Mouse (Mus musculus) stomach, embryonic 14.5 days (tissue): ENCODE measurements at regions not wholly inside any gene's neighbourhood (a gene's known extent, or its start where the extent isn't known, plus 50 kb on each side); places are given as distances from the start of the nearest gene placed in this dataset.

ENCODE experiments used
- ATAC-seq: fragments of 200-750 bp; cut with Nextera tagmentation; 2 replicates; pipeline ENCODE4 v1.8.0; 2017; ENCODE audit warnings: low read depth, moderate TSS enrichment; ENCODE audit not compliant: insufficient number of reproducible peaks, insufficient read depth, low FRiP score
- H3K27ac ChIP-seq: fragments of 300-500 bp; sonication (generic); 2 replicates; pipeline ENCODE4 v1.5.1; 2014; ENCODE audit warnings: mild to moderate bottlenecking, low read length, moderate library complexity, mixed read lengths
- H3K27me3 ChIP-seq: fragments of 300-500 bp; sonication (generic); 2 replicates; pipeline ENCODE4 v1.6.1; 2014; ENCODE audit warnings: low read length, control low read depth, mixed read lengths; ENCODE audit not compliant: control insufficient read depth, insufficient read depth
- H3K36me3 ChIP-seq: fragments of 300-500 bp; sonication (generic); 2 replicates; pipeline ENCODE4 v1.6.1; 2014; ENCODE audit warnings: mild to moderate bottlenecking, control low read depth, low read length, moderate library complexity, mixed read lengths; ENCODE audit not compliant: control insufficient read depth, insufficient read depth
- H3K4me1 ChIP-seq: fragments of 300-500 bp; sonication (generic); 2 replicates; pipeline ENCODE4 v1.6.1; 2014; ENCODE audit warnings: low read length, control low read depth, mixed read lengths; ENCODE audit not compliant: control insufficient read depth, insufficient read depth
- H3K4me2 ChIP-seq: fragments of 300-500 bp; sonication (generic); replicated peaks from 2 replicates; pipeline ENCODE4 v1.6.1; 2014; ENCODE audit warnings: low read depth, low read length, control low read depth
- H3K4me3 ChIP-seq: fragments of 300-500 bp; sonication (generic); 2 replicates; pipeline ENCODE4 v1.5.1; 2014; ENCODE audit warnings: low read depth, low read length, control low read depth
- H3K9ac ChIP-seq: fragments of 300-500 bp; sonication (generic); replicated peaks from 2 replicates; pipeline ENCODE4 v1.6.1; 2014; ENCODE audit warnings: low read depth, mild to moderate bottlenecking, control low read depth, low read length, moderate library complexity, mixed read lengths
- H3K9me3 ChIP-seq: fragments of 300-500 bp; sonication (generic); 2 replicates; pipeline ENCODE4 v1.6.1; 2016; ENCODE audit warnings: low read depth, low read length, control low read depth; ENCODE audit not compliant: control insufficient read depth
- WGBS: fragments of 180-500 bp; shearing (Covaris S2); extraction: QIAGEN DNeasy Blood & Tissue Kit; methylation state at CpG from one replicate; pipeline ENCODE4 v1.1.7; 2014; 5-methylcytosine and 5-hydroxymethylcytosine counted together

DNA sequence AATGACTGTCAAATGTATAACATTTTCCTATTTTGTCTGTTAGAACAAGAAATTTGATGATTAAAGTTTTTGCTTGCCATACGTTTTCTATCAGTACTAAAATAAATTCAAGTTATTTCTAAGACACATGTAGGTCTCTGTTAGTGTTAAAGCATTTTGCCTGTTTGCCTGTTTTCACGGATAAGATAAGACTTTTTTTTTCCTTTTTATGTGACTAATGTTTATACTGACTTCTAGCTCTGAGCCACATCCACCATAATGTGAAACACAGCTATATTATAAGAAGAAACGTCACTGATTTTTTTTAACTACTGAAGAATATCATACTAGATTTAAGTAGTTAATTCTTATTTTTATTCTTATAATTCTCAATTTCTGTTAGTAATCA lies 1012.6 kb downstream of the Cdh8 start:
- H3K27me3 ChIP-seq: no peaks in the 10 kb centered on the region
- no peak overlapping the region for H3K9ac ChIP-seq
- no peak overlapping the region for H3K27ac ChIP-seq
- WGBS: 46% methylated on average over 3 of the region's 3 CpGs
- H3K36me3 ChIP-seq: no peaks in the 10 kb centered on the region
- H3K9me3 ChIP-seq: no peaks in the 10 kb centered on the region
- no peaks in the 10 kb centered on the region for H3K4me1 ChIP-seq
- no peak for ATAC-seq
- H3K4me2 ChIP-seq: no peak overlapping the region
- H3K4me3 ChIP-seq: no peak overlapping the region

DNA sequence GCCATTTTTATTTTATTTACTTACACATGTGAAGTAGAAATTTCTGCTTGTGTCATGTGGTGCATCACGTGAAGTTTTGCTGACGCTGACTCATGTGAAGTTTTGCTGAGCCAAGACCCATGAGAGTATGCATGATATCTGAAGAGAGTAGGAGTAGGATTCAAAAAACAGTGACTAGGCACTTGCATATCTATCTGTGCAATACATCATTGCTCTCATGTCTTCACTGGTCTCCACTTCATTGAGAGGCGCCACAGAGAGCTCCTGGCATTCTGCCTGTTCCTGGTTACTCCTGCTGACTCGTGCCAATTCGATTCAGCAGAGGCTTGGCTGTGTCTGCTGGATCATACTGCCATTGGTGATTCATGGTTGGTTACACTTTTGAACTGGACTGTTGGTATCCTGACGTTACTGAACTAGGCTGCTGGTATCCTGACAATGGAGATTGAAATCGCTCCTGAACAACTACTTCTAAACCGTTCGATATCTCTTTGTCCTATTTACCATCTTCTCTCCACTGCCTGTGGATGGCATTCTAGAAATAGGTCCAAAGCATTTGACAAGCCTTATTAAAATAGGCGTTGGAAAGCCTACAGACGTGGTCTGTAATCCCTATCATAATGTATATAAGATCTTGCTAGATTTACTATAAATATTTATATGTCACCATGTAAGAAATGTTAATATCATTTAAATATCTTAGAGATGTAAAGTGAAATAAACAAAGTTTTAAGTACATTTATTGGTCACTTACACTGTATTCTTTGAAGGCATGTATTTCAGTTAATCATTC lies 1013.2 kb downstream of the Cdh8 start:
- Histone ChIP-seq H3K27ac (no peak overlapping the region), H3K36me3 (no peaks in the 10 kb centered on the region), H3K4me3 (no peak overlapping the region), H3K9me3 (no peaks in the 10 kb centered on the region), H3K27me3 (no peaks in the 10 kb centered on the region), H3K4me1 (no peaks in the 10 kb centered on the region), H3K4me2 (no peak overlapping the region), H3K9ac (no peak overlapping the region)
- ATAC-seq: no peak
- WGBS: 67% methylated on average over 11 of the region's 11 CpGs

DNA sequence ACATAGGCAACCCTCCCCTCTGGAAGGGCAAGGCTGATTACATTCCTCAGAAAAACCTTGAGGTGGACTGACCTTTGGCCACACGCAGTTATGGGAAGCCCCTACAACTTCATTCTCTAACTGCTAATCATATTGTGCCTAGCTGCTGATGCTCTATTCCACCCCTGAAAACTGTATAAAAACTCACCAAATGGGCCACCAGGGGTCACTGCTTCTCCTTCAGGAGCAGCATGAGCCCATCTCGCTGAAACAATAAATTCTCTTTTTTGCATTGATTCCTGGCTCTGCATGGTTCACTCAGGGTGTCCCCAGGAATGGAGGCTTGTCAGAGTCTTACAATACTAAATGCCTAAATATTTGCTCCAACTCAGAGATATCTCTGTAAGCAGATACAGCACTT lies 1034.5 kb downstream of the Cdh8 start:
- 90% methylated on average over 2 of the region's 2 CpGs for WGBS
- no peak for ATAC-seq
- H3K27me3 ChIP-seq: no peaks in the 10 kb centered on the region
- H3K27ac ChIP-seq: no peak overlapping the region
- no peak overlapping the region for H3K4me2 ChIP-seq
- H3K9me3 ChIP-seq: no peaks in the 10 kb centered on the region
- no peaks in the 10 kb centered on the region for H3K4me1 ChIP-seq
- H3K4me3 ChIP-seq: no peak overlapping the region
- H3K9ac ChIP-seq: no peak overlapping the region
- no peaks in the 10 kb centered on the region for H3K36me3 ChIP-seq

- H3K9me3 ChIP-seq: no peaks in the 10 kb centered on the region
- H3K27me3 ChIP-seq: no peaks in the 10 kb centered on the region
- ATAC-seq: no peak
- H3K4me2 ChIP-seq: no peak overlapping the region
- WGBS: 80% methylated on average over 1 of the region's 1 CpGs
- no peak overlapping the region for H3K9ac ChIP-seq
- H3K4me1 ChIP-seq: no peaks in the 10 kb centered on the region
- no peaks in the 10 kb centered on the region for H3K36me3 ChIP-seq
- no peak overlapping the region for H3K27ac ChIP-seq
- no peak overlapping the region for H3K4me3 ChIP-seq
Measured at GRCm38 (mm10) chr8:98380387-98380786, 1035.9 kb downstream of the Cdh8 start.

- Histone ChIP-seq H3K4me2 (no peak overlapping the region), H3K27ac (no peak overlapping the region), H3K4me1 (no peaks in the 10 kb centered on the region), H3K9ac (no peak overlapping the region), H3K4me3 (no peak overlapping the region), H3K36me3 (no peaks in the 10 kb centered on the region), H3K27me3 (no peaks in the 10 kb centered on the region), H3K9me3 (no peaks in the 10 kb centered on the region)
- ATAC-seq: no peak
Measured at GRCm38 (mm10) chr8:98377743-98378142, 1038.5 kb downstream of the Cdh8 start.

DNA sequence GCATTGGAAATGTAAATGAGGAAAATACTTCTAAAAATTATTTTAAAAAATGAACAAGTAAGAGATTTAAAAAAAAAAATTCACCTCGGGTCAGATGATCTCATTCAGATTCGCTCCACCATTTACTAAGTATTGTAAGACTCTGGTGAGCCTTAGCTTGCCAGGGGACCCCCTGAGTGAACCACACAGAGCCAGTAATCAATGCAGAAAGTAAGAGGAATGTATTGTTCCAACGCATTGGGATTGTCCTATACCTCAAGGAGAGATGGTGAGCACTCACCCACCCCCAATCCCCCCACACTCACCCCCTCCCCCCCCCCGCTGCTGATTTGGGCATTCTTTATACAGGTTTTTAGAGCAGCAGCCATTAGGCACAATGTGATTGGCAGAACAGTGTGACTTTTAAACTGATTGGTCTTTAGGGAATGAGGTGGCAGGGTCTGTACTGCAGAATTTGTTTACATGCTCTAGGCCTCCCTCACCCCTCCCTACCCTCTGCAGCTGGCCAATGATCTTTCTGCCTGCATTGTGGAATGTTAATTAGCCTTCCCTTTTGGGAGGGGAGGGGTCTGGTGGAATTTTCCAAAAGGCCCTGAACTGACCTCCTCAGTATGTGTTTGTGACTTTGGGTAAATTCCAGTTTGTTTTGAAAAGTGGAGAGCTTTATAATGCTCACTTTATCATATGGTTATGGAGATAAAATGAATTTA lies 1043.4 kb downstream of the Cdh8 start:
- no peak overlapping the region for H3K4me2 ChIP-seq
- 0 out of 2 replicates have a peak, but pooled peaks have one; percentile 37 for ATAC-seq
- no peak overlapping the region for H3K27ac ChIP-seq
- H3K4me3 ChIP-seq: no peak overlapping the region
- H3K9me3 ChIP-seq: no peaks in the 10 kb centered on the region
- no peaks in the 10 kb centered on the region for H3K27me3 ChIP-seq
- no peaks in the 10 kb centered on the region for H3K4me1 ChIP-seq
- 50% methylated on average over 3 of the region's 4 CpGs for WGBS
- no peaks in the 10 kb centered on the region for H3K36me3 ChIP-seq
- H3K9ac ChIP-seq: no peak overlapping the region

GRCm38 (mm10) chr8:98365378-98366095 lies 1050.7 kb downstream of the Cdh8 start:
- Histone ChIP-seq H3K4me1 (no peaks in the 10 kb centered on the region), H3K9ac (no peak overlapping the region), H3K4me2 (no peak overlapping the region), H3K27ac (no peak overlapping the region), H3K4me3 (no peak overlapping the region), H3K27me3 (no peaks in the 10 kb centered on the region), H3K9me3 (no peaks in the 10 kb centered on the region), H3K36me3 (no peaks in the 10 kb centered on the region)
- no peak for ATAC-seq
- WGBS: 86% methylated on average over 6 of the region's 6 CpGs

DNA sequence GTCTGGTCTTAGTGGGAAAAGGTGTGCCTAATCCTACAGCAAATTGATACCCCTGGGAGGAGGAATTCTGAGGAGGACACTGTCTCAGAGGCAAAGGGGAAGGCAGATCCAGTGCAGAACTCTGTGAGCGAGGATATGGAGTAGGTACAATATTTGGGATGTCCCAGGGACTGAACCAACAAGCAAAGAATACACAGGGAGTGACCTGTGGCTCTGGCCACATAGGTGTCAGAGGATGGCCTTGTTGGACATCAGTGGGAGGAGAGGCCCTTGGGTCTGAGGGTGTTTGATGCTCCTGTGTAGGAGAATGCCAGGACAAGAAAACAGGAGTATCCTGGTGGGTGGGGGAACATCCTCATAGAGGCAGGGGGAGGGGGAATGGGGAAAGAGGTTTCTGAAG lies 1079.0 kb downstream of the Cdh8 start:
- H3K4me3 ChIP-seq: no peak overlapping the region
- ATAC-seq: no peak
- H3K27me3 ChIP-seq: no peaks in the 10 kb centered on the region
- no peaks in the 10 kb centered on the region for H3K36me3 ChIP-seq
- no peak overlapping the region for H3K9ac ChIP-seq
- no peaks in the 10 kb centered on the region for H3K4me1 ChIP-seq
- no peak overlapping the region for H3K27ac ChIP-seq
- H3K9me3 ChIP-seq: no peaks in the 10 kb centered on the region
- H3K4me2 ChIP-seq: no peak overlapping the region
- 82% methylated on average over 1 of the region's 1 CpGs for WGBS
